Mouse (Mus musculus) spleen, adult 2 months (tissue): ENCODE results near the gene Fam241b.

Experiments used
- CTCF ChIP-seq: fragments of 200-500 bp; IDR thresholded peaks from 2 replicates; pipeline ENCODE4 v1.5.1; 2011; ENCODE audit warnings: mild to moderate bottlenecking, inconsistent platforms; ENCODE audit not compliant: insufficient read depth, insufficient read length, insufficient replicate concordance; ENCODE audit errors: extremely low read depth
- POLR2A ChIP-seq: fragments of 200-500 bp; IDR thresholded peaks from 2 replicates; pipeline ENCODE4 v1.6.1; 2011; ENCODE audit warnings: low read depth, low read length, inconsistent platforms

DNA sequence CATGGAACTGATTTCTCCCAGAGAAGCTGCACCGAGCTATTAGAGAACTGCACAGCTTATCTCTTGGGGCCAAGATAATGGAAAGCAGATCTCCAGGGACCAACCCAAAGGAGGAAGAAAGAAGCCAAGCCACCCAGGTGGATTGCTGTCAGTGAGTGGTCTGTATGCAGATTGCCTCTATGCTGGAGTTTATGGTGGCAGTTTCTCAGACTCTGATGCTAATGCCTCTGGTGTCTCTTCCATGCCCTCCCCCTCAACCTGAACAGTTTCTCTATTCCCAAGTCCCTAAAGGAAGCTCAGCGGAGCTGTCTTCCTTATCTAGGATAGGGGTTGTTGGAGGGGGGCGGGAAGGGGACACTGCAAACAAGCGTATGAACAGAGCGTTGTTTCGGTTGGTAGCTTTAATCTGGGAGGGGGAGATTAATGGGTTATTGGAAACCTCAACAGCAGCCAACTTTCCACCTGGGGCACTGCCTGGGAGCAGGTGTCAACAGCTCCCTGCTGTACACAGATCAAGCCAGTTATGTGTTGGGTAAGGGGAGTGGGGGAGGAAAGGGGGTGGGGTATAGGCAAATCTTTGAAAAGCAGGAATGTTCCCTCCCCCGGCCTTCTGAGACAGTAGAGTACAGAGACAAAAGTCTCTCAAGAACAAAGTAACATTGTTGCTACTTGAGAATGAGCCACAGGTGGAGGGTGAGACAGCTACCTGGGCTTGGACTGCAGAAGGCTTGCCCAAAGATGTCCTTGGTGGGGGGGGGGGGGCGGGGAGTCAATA, 7.8 kb downstream of the Fam241b start:
- TF ChIP-seq CTCF (no peak), POLR2A (no peak)
